Mouse (Mus musculus): ENCODE measurements around the gene Fut8.

Gene Fut8

DNA sequence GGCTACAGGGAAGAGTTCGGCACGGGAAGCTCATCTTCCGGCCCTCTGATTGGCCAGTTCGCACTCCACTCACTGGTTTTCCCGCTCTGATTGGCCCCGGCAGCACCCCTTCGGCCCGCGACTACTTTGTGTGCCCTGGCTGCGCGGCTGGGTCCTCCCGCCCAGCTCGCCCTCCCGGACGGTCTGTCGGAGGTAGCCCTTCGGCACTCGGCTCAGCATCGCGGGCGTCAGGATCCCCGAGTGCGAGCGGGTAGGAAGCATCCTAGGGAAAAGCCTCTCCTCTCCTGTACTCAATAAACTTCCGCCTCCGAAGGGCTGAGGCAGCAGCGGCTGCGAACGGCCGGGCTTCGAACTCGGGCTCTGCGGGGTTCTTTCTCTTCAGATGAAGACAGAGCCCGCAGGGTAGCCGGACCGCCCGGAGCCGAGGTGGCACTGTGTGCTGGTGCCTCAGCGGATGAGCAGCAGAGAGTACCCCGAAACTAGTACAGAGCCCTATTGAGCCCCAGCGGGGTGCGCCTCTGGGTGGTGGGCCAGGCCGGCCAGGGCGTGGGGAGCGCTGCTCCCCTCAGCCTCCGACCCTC lies at the start of gene Fut8:
Fut8 (plus strand) TSS at position 176 of the 581 bp plus-strand sequence.
- DNase-seq (ENCODE audit: extremely low read depth, insufficient read length, low spot score) = peak; percentile 91

DNA sequence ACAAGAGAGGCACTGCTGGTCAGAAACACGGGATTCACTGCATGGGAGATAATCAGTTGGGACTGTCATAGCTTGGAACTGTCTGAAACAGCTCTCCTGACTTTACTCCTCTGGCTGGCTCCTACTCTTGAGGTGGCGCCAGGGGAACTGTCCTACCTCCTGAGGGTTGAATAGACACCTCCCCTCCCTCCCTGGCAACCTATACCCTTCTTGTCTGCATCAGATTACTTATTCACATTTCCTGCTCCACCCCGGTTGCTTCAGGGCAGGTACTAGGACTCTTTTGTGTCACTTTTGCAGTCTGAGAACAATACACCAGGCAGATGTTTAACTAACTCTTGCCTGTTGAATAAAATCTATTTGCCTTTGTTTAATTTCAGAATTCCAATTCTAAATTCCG lies 48.8 kb upstream of the Fut8 start:
- DNase-seq (ENCODE audit: extremely low read depth, insufficient read length, low spot score) = no peak

DNA sequence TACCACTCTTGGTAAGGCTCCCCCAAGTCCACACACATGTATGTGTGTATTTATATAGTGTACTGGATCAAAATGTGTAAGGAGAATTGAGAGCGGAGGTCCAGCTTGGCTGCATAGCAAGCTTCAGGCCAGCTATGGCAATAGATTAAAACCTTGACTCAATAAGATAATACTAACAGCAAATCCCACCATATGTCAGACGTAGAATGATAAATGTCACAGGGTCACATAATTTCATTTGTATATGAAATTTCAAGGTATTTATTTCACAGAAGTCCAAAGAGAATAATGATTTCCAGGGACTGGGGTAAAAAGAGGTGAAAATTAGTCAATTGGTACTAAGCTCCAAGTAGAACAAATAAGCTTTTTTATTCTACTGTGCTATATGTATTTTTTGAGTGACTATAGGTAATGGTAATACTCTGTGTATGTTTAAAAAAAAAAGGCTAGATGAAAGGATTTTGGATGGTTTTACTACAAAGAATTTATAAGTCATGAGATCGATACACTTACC lies 47.9 kb upstream of the Fut8 start:
- DNase-seq (ENCODE audit: extremely low read depth, insufficient read length, low spot score) = no peak

DNA sequence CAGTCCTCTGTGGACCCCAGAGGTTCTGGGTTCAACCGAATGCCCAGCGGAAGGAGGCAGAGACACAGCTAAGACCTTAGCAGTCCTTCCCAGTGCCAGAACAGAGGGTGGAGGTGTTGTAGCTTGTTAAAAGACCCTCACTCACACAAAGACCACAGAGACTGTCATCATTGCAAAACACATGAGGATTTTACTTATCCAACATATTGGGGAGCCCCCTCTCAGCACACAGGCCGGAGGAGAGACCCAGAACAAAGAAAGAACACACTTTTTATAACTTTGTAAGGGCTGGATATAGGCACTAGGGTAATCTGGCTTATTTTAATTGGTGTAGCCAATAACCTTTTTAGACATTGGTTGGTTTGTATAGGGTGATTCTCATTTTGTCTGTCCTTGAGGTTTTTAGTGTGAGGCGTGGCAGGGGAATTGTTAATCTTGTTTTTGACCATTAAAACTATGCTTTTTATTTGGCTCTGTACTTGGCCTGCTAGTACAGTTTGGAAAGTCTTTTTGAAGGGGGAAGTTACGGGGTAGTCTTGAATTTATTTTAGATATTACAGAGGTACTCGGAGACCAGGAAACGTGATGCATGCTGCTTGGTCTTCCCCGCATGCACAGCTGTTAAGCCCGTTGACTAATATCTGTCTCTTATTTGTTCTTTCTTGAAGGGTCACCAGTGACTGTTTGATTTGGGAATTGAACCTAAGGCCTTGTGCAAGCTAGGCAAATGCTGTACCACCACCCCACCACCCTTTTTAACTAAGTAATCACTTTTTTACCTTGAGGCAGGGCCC lies 46.2 kb upstream of the Fut8 start:
- no peak for DNase-seq (ENCODE audit: extremely low read depth, insufficient read length, low spot score)

DNA sequence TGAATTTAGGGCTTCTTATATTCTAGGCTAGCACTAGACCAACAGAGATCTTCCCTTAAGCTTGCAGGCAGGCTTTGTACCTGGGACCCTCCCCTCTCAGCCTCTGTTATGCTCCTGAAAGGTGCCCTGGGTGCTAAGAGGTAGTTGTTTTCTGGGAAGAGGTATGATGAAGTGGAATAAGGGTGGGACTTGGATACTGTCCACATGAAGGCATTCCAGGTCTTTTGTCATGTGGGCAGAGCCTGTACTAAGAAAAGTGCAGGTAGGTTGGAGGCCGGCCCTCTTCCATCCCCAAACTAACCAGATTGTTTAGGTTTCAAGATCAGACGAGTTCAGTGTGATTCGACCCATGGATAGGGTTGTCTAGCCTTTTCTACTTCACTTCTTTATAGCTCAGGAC lies 45.2 kb upstream of the Fut8 start:
- no peak for DNase-seq (ENCODE audit: extremely low read depth, insufficient read length, low spot score)

DNA sequence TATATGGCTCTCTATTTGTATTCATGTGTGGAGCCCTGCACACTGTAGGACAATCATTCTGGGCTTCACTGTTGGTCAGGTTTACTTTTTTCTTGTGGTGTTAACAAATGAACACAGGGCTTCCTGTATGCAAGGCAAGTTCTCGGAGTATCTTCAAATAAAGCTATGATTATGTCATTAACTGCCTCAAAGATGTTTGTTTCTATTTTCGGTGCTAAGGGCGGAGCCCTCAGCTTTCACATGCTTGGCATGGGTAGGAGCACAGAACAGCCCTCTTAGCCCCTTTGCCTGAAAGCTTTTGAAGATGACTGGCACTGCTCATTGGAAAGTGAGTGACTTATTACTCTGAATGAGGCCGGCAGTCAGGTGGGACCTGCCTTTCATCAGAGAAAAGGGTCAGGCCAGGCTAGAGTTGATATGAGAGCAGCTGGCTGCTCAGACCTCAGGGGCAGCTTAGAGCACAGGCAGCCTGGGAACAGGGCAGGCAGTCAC lies 44.7 kb upstream of the Fut8 start:
- DNase-seq (ENCODE audit: extremely low read depth, insufficient read length, low spot score) = no peak

DNA sequence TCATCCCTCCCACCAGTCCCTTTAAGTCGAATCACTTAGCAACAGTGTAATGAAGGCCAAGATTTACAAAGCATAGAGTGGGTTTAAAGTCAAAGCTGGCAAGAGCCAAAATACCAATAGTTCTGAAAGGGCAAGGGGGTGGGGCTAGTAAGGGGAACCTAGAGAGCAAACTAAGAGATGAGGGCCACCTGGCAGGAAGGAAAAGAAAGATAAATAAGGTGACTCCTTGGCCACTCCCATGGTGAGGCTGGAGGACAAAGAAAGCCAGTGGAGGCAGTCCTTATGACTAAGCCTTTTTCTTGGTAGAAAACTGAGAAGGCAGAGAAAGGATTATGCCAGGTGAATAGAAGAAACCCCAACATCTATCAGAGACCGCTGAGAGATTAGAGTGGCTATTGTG lies 42.9 kb upstream of the Fut8 start:
- no peak for DNase-seq (ENCODE audit: extremely low read depth, insufficient read length, low spot score)

DNA sequence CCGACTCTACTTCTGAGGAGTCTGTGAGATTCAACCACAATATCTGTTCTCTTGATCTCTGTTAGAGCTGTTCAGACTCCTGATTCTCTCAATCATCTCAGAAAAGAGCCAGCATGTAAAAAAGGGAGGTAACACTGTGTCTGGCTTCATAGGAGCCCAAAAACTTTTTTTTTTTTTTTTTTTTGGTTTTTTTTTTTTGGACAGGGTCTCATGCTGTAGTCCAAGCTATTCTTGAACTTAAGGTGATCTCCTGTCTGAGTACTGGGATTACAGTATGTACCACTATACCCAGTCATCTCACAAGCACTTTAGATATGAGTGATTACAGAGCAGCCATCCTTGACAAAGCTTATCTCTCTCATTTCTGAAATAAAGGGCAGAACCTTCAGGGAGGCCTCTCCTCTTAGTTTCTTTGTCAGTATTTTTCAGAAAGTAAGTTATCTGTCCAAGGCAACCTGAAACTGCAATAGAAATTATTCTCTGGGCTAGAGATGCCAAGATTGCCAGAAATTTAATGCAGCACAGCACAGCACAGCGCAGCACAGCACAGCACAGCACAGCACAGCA lies 41.3 kb upstream of the Fut8 start:
- no peak for DNase-seq (ENCODE audit: extremely low read depth, insufficient read length, low spot score)

DNA sequence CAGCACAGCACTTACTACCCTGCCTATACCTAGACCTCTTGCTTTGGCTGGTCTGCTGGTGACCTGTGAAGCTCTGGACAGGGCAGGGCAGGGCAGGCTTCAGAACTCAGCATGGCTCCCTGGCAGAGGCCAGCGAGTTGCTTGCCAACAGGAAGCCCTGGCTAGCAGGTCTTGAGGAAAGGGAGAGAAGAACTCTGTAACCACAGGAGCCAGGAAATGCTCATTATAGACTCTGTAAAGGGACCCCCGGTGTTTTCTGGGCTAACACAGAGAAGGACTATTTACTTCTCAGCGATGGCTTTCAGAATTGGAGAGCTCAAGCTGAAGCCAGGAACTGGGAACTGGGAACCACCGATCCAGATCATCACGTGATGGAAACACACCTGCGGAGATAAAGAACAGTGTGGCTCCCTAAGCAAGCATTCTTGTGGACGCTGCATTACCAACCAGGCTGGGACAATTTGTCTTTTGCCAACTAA lies 40.8 kb upstream of the Fut8 start:
- DNase-seq (ENCODE audit: extremely low read depth, insufficient read length, low spot score) = no peak

DNA sequence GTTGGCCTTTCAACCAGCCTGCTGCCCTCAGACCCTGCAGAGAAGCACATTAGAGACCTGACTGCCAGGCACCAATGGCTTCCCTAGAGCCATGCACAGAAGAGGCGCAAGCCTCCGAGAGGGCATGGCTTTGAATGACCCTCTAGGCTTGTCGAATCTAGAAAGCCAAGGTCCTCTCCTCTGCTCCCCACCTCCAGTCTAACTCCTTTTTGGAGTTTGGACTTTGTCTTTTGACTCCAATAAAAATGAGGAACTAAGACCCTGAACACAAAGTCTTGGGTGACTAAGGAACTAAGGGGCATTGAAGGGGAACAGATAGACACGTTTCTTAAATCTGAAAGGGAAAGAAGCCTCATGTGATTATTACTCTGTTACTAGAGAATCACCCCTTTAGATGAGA lies 39.7 kb upstream of the Fut8 start:
- no peak for DNase-seq (ENCODE audit: extremely low read depth, insufficient read length, low spot score)

DNA sequence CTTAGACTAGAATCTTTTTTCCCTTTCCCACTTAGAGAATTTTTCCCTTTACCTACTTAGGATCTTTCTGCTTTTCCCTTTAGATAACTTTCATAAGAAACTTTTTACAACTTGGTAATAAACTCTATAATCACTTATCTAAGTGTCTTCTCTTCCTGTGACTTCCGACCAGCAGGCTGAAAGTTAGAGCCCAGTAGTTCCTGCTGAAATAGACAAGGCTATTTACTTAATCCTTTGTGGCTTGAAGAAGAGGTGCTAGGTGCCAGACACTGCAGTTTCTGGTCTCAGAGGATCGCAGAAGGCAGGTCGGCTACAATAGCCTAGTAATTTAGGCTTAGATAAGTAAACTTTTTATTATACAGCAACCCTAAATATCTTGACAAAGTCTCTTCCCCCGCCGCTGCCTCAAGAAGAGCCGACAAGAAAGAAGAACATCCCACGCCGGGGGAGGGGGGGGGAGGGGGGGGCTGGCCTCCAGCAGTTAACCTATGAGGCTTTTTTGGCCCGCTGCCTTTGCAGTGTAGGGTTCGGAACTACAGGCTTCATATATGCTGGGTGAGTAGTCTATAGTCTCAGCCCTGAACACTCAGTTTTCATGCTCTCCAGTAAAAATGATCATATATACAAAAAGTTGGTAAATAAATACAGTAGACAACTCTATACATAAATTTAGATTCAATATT lies 36.3 kb upstream of the Fut8 start:
- DNase-seq (ENCODE audit: extremely low read depth, insufficient read length, low spot score) = no peak

DNA sequence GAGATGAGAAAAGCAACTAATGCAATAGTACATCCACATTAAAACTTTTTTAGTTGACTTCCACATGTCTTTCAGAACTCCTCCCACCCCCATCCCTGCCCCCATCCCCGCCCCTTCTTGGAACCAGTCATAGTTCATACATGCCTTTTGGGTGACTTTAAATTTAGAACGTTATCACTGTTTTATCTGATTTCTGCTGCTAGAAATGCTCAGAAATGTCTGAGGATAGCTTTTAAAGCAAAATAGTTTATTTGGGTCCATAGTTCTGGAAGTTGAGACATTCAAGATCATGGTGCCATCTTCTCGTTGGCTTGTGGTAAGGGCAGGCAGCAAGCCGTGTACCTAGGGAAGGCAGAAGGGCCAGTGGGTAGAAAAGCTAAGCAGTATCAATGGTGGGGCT lies 34.8 kb upstream of the Fut8 start:
- DNase-seq (ENCODE audit: extremely low read depth, insufficient read length, low spot score) = no peak

DNA sequence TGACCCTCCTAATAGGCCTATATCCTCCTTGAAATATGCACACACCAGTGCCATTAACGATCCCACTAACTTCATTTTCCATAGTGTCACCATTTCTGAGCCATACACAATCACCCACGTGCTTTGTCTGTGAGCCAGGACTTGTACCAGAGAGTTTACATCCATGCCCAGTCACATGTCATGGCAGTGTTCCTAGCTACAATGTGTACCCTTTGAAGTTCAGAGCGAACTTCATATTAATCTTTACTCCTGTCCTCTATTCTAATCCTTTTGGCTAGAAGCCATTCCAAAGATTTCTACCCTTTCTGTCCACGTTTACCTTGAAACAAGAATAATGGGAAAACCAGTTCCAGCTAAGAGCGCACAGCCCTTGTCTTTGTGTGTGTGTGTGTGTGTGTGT lies 31.1 kb upstream of the Fut8 start:
- DNase-seq (ENCODE audit: extremely low read depth, insufficient read length, low spot score) = no peak

DNA sequence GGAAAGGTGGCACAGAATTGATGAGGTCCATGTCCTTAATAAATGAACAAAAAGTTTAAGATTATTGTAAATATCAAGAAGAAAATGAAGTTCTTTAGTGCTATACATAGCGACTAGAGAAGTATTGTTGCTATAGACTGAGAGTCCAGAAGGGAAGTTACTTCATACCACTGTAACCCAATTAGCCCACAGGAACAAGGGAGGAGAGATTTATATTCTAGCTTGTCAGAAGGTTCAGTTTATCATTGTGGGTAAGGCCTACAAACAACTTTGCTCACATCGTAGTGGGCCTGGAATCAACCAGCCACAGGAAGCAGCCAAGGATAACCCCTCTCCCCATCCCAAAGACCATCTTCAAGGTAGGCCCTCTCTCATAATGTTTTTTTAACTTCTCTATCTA lies 29.9 kb upstream of the Fut8 start:
- DNase-seq (ENCODE audit: extremely low read depth, insufficient read length, low spot score) = no peak

DNA sequence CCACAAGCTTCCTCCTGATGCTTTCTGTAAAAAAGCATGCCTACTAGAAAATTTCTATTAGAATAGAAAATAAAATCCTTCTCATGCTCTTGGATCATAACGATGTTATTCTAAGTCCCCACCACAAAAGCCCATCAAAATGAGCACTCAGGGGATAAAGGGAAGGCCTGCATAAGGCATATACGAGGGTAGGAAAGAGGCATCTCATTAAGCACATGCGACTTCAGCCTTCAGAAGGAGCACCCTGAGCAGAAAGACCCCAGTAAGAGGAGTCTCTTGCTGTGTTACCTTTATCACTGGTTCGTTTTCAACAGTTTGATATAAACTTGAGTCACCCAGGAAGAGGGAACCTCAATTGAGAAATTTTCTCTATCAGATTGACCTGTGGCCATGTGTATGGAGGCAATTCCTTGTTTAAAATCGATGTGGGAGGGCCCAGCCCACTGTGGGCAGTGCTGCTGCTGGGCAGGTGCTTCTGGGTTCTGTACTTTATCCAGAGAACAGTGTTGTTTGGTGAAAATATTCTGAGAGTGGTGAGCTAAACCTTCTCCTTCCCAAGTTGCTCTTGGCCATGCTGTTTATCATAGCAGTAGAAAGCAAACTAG lies 29.2 kb upstream of the Fut8 start:
- no peak for DNase-seq (ENCODE audit: extremely low read depth, insufficient read length, low spot score)

DNA sequence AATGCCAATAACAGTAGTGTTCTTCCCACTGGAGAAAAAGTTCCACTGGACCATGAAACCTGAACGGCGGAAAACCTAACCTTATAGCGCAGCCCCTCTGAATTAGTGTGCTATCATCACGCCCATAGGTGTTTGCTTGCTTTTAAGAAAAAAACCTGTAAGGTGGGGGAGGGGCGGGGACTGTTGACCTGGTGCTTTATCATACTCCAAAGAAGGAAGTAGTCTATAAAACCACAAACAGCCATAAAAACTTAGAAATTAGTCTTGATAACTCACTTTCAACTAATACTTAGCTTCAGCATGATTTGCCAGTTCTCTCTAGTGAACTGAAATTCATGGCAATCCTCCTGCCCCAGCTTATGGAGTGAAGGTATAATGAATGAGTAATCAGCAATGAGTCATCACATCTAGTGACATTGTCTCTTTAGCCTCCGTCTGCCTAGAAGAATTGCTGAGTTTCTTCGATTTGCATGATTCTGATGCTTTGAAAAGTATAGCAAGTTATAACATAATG lies 26.2 kb upstream of the Fut8 start:
- no peak for DNase-seq (ENCODE audit: extremely low read depth, insufficient read length, low spot score)

DNA sequence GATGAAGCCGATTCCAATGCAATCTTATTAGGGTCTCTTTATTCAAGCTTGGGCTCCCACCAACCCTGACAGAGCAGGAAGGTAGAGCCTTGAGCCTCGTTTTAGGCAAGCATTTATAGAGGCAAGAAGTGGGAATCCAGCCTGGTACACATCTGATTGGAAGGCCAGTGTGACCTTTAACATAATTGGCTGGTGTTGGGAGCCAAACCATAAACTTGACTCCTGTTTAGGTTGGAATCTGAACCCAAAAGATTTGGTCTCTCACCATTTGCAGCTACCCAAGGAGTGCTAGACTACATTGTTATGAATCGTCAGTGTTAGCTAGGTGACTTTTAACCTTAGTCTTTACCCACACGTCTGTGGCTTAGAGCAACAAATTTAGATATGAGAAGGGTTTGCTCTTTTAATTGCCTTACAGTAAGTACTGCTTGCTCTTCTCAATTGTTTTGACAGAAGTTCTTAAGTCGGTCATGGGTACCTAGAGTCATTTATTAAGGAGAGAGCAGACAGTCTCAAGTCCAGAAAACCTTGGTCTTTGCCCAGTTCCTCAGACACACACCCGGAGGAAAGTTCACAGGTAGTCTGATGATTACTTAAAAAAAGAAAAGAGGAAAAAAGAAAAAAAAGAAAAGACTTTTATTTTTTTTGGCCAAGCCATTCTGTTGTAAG lies 23.9 kb upstream of the Fut8 start:
- no peak for DNase-seq (ENCODE audit: extremely low read depth, insufficient read length, low spot score)

DNA sequence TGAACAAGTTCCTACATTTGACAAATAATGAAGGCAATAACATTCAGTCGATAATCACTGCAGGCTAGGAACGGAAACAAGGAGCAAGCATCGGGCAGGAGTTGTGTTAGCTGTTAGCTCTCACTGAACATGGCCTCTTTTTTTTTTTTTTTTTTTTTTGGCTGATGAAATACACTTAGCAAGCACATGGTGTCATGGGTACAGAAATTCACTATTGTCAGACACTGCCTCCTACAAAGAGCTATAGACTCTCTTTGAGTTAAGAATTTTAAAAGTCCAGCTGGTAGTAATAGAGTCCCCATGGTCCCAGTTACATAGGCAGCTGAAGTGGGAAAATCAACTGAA lies 23.4 kb upstream of the Fut8 start:
- no peak for DNase-seq (ENCODE audit: extremely low read depth, insufficient read length, low spot score)

DNA sequence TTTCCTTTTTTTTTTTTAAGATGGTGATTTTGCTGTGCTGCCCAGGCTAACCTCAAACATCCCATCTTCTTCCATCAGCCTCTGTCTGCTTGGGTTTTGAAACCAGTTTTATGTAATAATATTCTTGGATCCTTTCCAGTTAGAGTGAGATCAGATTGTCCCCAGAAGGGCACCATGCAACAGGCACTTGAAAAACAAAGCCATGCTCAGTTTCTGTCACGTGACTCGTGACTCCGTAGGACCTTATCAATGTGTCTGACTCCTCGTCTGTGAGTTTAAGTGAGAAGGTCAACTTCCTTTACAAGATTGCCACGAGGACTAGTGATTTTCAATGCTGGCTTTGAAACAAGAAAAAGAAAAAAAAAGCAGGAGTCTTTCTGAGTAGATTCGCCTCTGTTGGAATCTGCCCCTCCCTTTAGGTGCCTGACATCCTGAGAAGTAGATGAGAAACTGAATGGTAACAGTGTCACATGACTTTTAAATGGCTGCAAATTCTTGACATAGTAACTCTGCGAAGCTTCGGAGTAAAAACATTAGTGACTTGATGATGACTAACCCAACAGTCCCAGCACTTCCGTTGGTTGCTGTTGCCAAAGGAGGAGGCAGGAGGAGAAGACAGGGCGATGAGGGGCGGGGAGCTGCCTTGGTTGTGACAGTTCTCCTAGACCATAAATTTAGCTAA lies 21.3 kb upstream of the Fut8 start:
- DNase-seq (ENCODE audit: extremely low read depth, insufficient read length, low spot score) = peak; percentile 46

DNA sequence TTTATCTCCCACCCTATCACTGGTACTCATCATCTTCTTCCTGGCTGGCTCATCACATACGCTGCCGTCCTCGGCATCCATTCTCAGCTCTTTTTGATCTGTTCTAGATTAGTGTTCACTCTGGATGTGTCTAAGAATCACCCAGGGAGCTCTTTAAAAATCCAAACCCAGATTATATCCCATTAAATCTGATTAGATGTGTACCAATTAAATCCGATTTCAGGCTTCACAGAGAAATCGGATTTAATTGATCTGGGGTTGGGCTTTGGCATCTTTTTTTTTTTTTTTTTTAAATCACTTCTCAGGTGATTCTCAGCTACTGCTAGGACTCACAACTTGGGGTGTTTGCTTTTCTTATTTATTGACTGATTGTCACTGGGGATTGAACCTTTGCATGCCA lies 17.3 kb upstream of the Fut8 start:
- DNase-seq (ENCODE audit: extremely low read depth, insufficient read length, low spot score) = no peak
